37 mouse cellular contexts compared by ENCODE assay signal in genomic region chr10:99078621-99079020, GRCm38 (mm10). TPM values are rescaled to one million over a fixed set of nuclear protein-coding genes. Genes with fewer than 3 reads are reported as not detected.
"Had no signal": no experiment of that assay in that cellular context is flagged by ENCODE, and none has a peak within 500 bp of the region (broad histone marks: within the 10 kb centered on the region; RNA-seq: fewer than 3 reads in every experiment).

No protein-coding gene starts in this region.

- ATAC-seq: hindbrain, embryonic 16.5 days; inflammation-experienced regulatory T-cells, adult 6 months; intestine, embryonic 15.5 days; intestine, postnatal 0 days had no signal

- H3K4me2 ChIP-seq: heart, embryonic 12.5 days; hindbrain, embryonic 12.5 days; hindbrain, embryonic 14.5 days; intestine, embryonic 15.5 days; limb, embryonic 12.5 days; liver, embryonic 11.5 days; liver, embryonic 13.5 days; liver, embryonic 15.5 days had no signal

- H3K4me3 ChIP-seq: gastrocnemius, adult 2 months; heart, adult 2 months; heart, embryonic 12.5 days; hindbrain, embryonic 10.5 days; hindbrain, embryonic 12.5 days; intestine, embryonic 15.5 days; layer of hippocampus, adult 2 months; left cerebral cortex, adult 2 months; limb, embryonic 10.5 days; limb, embryonic 12.5 days; liver, embryonic 13.5 days; liver, embryonic 15.5 days had no signal

- H3K27me3 ChIP-seq: heart, embryonic 12.5 days; hindbrain, embryonic 12.5 days; intestine, embryonic 15.5 days; limb, embryonic 12.5 days; liver, embryonic 13.5 days; liver, embryonic 15.5 days had no signal

- H3K9ac ChIP-seq: heart, embryonic 12.5 days; hindbrain, embryonic 12.5 days; hindbrain, embryonic 14.5 days; intestine, embryonic 15.5 days; limb, embryonic 12.5 days; liver, embryonic 13.5 days; liver, embryonic 15.5 days had no signal

- H3K27ac ChIP-seq: gastrocnemius, adult 2 months; heart, adult 2 months; hindbrain, embryonic 10.5 days; hindbrain, embryonic 12.5 days; hindbrain, embryonic 14.5 days; intestine, embryonic 15.5 days; layer of hippocampus, adult 2 months; left cerebral cortex, adult 2 months; limb, embryonic 10.5 days; limb, embryonic 12.5 days; liver, embryonic 13.5 days; liver, embryonic 15.5 days had no signal

- H3K4me1 ChIP-seq: hindbrain, embryonic 12.5 days; intestine, embryonic 15.5 days; limb, embryonic 10.5 days; limb, embryonic 12.5 days; liver, embryonic 15.5 days had no signal

- H3K36me3 ChIP-seq: heart, embryonic 12.5 days; hindbrain, embryonic 10.5 days; hindbrain, embryonic 12.5 days; intestine, embryonic 15.5 days; limb, embryonic 10.5 days; limb, embryonic 12.5 days; liver, embryonic 13.5 days; liver, embryonic 15.5 days had no signal

- DNase-seq: gastrocnemius, adult 2 months; gastrocnemius, postnatal 10 days; gastrocnemius, postnatal 25 days; heart, adult 2 months; heart, postnatal 14 days; heart, postnatal 4 days; kidney, adult 18-20 months; kidney, adult 8-10 months; kidney, postnatal 10 days; kidney, postnatal 25 days; kidney, postnatal 4 days; liver; liver, embryonic 13.5 days had no signal

- H3K9me3 ChIP-seq: heart, embryonic 12.5 days; hindbrain, embryonic 10.5 days; hindbrain, embryonic 12.5 days; intestine, embryonic 15.5 days; limb, embryonic 10.5 days; limb, embryonic 12.5 days; liver, embryonic 13.5 days; liver, embryonic 15.5 days had no signal

RNA-seq across cellular contexts. Expression of gene Phxr2, which starts 47.5 kb away (rescaled TPM):
- total RNA-seq: gastrocnemius, adult 2 months; gastrocnemius, postnatal 10 days; gastrocnemius, postnatal 25 days; gastrocnemius, postnatal 4 days; heart, adult 2 months; heart, postnatal 14 days; heart, postnatal 4 days; layer of hippocampus, adult 2 months; layer of hippocampus, postnatal 10 days; layer of hippocampus, postnatal 25 days; left cerebral cortex, adult 2 months; left cerebral cortex, postnatal 14 days; left cerebral cortex, postnatal 36 days had no signal
- polyA plus RNA-seq: heart, adult 2 months; heart, embryonic 12.5 days; heart, embryonic 14.5 days; heart, embryonic 16.5 days; hindbrain, embryonic 10.5 days; hindbrain, embryonic 14.5 days; inflammation-experienced regulatory T-cells, adult 6 months; intestine, embryonic 15.5 days; intestine, postnatal 0 days; kidney, embryonic 14.5 days; kidney, embryonic 16.5 days; limb, embryonic 14.5 days; liver, embryonic 13.5 days; liver, embryonic 15.5 days had no signal
